ENCODE assay signal across 8 mouse cellular contexts in genomic region chr13:81711546-81712371, GRCm38 (mm10). TPM values are rescaled to one million over a fixed set of nuclear protein-coding genes. Genes with fewer than 3 reads are reported as not detected.
DNase-seq lines count a peak whose midpoint lies in the region; ATAC-seq lines count a peak whose summit lies in the region.

No protein-coding gene starts in this region.

- no peaks in the 10 kb centered on the region for H3K9me3 ChIP-seq in lung, embryonic 15.5 days
- H3K9me3 ChIP-seq in hindbrain, embryonic 11.5 days (ENCODE audit: control insufficient read depth, low read length), result no peaks in the 10 kb centered on the region
- H3K9me3 ChIP-seq in limb, embryonic 12.5 days, result no peaks in the 10 kb centered on the region
- no peaks in the 10 kb centered on the region for H3K9me3 ChIP-seq in neural tube, embryonic 13.5 days

- peaks cover 13% of the 10 kb centered on the region for H3K4me1 ChIP-seq in lung, embryonic 15.5 days
- H3K4me1 ChIP-seq in hindbrain, embryonic 11.5 days (replicated peaks; ENCODE audit: control insufficient read depth, insufficient read depth, low read length), result 0 out of 2 replicates have a peak, but pooled peaks cover 2% of the 10 kb centered on the region
- H3K4me1 ChIP-seq in limb, embryonic 12.5 days (replicated peaks), result peaks cover 5% of the 10 kb centered on the region
- H3K4me1 ChIP-seq in neural tube, embryonic 13.5 days (replicated peaks), result peaks cover 22% of the 10 kb centered on the region

- H3K27ac ChIP-seq in lung, embryonic 15.5 days, result peak overlapping the region; percentile 94
- peak overlapping the region; percentile 73 for H3K27ac ChIP-seq in hindbrain, embryonic 11.5 days (ENCODE audit: low read depth, low read length)
- peak overlapping the region; percentile 90 for H3K27ac ChIP-seq in limb, embryonic 12.5 days
- peak overlapping the region; percentile 92 for H3K27ac ChIP-seq in neural tube, embryonic 13.5 days (replicated peaks)

- H3K27me3 ChIP-seq in lung, embryonic 15.5 days, result no peaks in the 10 kb centered on the region
- H3K27me3 ChIP-seq in hindbrain, embryonic 11.5 days (ENCODE audit: control insufficient read depth, insufficient read depth, low read length), result no peaks in the 10 kb centered on the region
- H3K27me3 ChIP-seq in limb, embryonic 12.5 days, result no peaks in the 10 kb centered on the region
- H3K27me3 ChIP-seq in neural tube, embryonic 13.5 days, result no peaks in the 10 kb centered on the region

- peak; percentile 19 for ATAC-seq in lung, embryonic 15.5 days (ENCODE audit: borderline replicate concordance, extremely low read depth, low FRiP score, low TSS enrichment)
- ATAC-seq in erythroid progenitor cell, adult 5-6 weeks (replicated peaks; ENCODE audit: low FRiP score, poor library complexity, severe bottlenecking), result peak; percentile 43
- peak; percentile 73 for ATAC-seq in hindbrain, embryonic 11.5 days (ENCODE audit: low FRiP score)
- peak; percentile 52 for ATAC-seq in limb, embryonic 12.5 days (ENCODE audit: insufficient number of reproducible peaks, insufficient read depth, low FRiP score, low TSS enrichment, low read depth)
- ATAC-seq in neural tube, embryonic 13.5 days (ENCODE audit: low read depth), result peak; percentile 66

- H3K9ac ChIP-seq in lung, embryonic 15.5 days, result peak overlapping the region; percentile 66
- H3K9ac ChIP-seq in hindbrain, embryonic 11.5 days (ENCODE audit: low read depth, low read length), result peak overlapping the region; percentile 61
- peak overlapping the region; percentile 72 for H3K9ac ChIP-seq in limb, embryonic 12.5 days (replicated peaks)
- H3K9ac ChIP-seq in neural tube, embryonic 13.5 days, result peak overlapping the region; percentile 81

- peak overlapping the region; percentile 97 for H3K4me3 ChIP-seq in lung, embryonic 15.5 days
- peak overlapping the region; percentile 83 for H3K4me3 ChIP-seq in hindbrain, embryonic 11.5 days (ENCODE audit: low read depth, low read length)
- peak overlapping the region; percentile 73 for H3K4me3 ChIP-seq in limb, embryonic 12.5 days (replicated peaks)
- H3K4me3 ChIP-seq in neural tube, embryonic 13.5 days, result peak overlapping the region; percentile 82

- 1% methylated on average over 42 of the region's 42 CpGs for WGBS in lung, embryonic 15.5 days
- WGBS in hindbrain, embryonic 11.5 days, result under 1% methylated on average over 42 of the region's 42 CpGs
- WGBS in limb, embryonic 12.5 days, result under 1% methylated on average over 42 of the region's 42 CpGs
- 1% methylated on average over 42 of the region's 42 CpGs for WGBS in neural tube, embryonic 13.5 days

- no peak for DNase-seq in lung, postnatal 4 days
- peak; percentile 49 for DNase-seq in ZHBTc4 (ENCODE audit: low read depth, low spot score)
- DNase-seq in hindbrain, embryonic 11.5 days (ENCODE audit: low spot score), result no peak
- DNase-seq in T-cell, adult 2 months (ENCODE audit: low spot score), result no peak

- H3K36me3 ChIP-seq in lung, embryonic 15.5 days, result no peaks in the 10 kb centered on the region
- H3K36me3 ChIP-seq in hindbrain, embryonic 11.5 days (ENCODE audit: control insufficient read depth, insufficient read depth, low read length), result no peaks in the 10 kb centered on the region
- no peaks in the 10 kb centered on the region for H3K36me3 ChIP-seq in limb, embryonic 12.5 days
- no peaks in the 10 kb centered on the region for H3K36me3 ChIP-seq in neural tube, embryonic 13.5 days

- peak overlapping the region; percentile 99 for H3K4me2 ChIP-seq in lung, embryonic 15.5 days
- H3K4me2 ChIP-seq in hindbrain, embryonic 11.5 days (replicated peaks; ENCODE audit: low read depth, low read length), result peak overlapping the region; percentile 93
- H3K4me2 ChIP-seq in limb, embryonic 12.5 days, result peak overlapping the region; percentile 96
- H3K4me2 ChIP-seq in neural tube, embryonic 13.5 days, result peak overlapping the region; percentile 94

RNA-seq across cellular contexts. Expression of gene Mblac2, which starts 0.6 kb away (rescaled TPM):
- polyA plus RNA-seq in lung, embryonic 15.5 days (2015; fragmentation: Nextera tagmentation; extraction: Ambion mirVana), result 4.8 and 6.3 TPM in 2 replicates
- total RNA-seq in erythroid progenitor cell, adult 5-6 weeks (2015; ENCODE audit: low replicate concordance), result 2.1 TPM in 1 of 2 replicates, not detected in the other
- total RNA-seq in erythroid progenitor cell, adult 5-6 weeks (2017; ENCODE audit: low replicate concordance), result not detected in 2 replicates
- 8.7 and 8.8 TPM in 2 replicates for polyA plus RNA-seq in hindbrain, embryonic 11.5 days (2014; fragmentation: Nextera tagmentation; extraction: Ambion mirVana)
- polyA plus RNA-seq in limb, embryonic 12.5 days (2016; fragmentation: Nextera tagmentation; extraction: Ambion mirVana), result 4.7 and 5.2 TPM in 2 replicates
- 34.5 and 34.8 TPM in 2 replicates for polyA plus RNA-seq in neural tube, embryonic 13.5 days (2015; fragmentation: Nextera tagmentation; extraction: Ambion mirVana)

RNA-seq across cellular contexts. Expression of gene Polr3g, which starts 0.9 kb away (rescaled TPM):
- 12.1 and 12.5 TPM in 2 replicates for polyA plus RNA-seq in lung, embryonic 15.5 days (2015; fragmentation: Nextera tagmentation; extraction: Ambion mirVana)
- 3.4 and 10.8 TPM in 2 replicates for total RNA-seq in erythroid progenitor cell, adult 5-6 weeks (2015; ENCODE audit: low replicate concordance)
- 1.4 and 1.9 TPM in 2 replicates for total RNA-seq in erythroid progenitor cell, adult 5-6 weeks (2017; ENCODE audit: low replicate concordance)
- polyA plus RNA-seq in hindbrain, embryonic 11.5 days (2014; fragmentation: Nextera tagmentation; extraction: Ambion mirVana), result 10.7 and 12.8 TPM in 2 replicates
- 14.6 and 14.8 TPM in 2 replicates for polyA plus RNA-seq in limb, embryonic 12.5 days (2016; fragmentation: Nextera tagmentation; extraction: Ambion mirVana)
- polyA plus RNA-seq in neural tube, embryonic 13.5 days (2015; fragmentation: Nextera tagmentation; extraction: Ambion mirVana), result 5.9 and 6.7 TPM in 2 replicates

RNA-seq across cellular contexts. Expression of gene Lysmd3, which starts 54.3 kb away (rescaled TPM):
- 23.8 and 27.7 TPM in 2 replicates for polyA plus RNA-seq in lung, embryonic 15.5 days (2015; fragmentation: Nextera tagmentation; extraction: Ambion mirVana)
- 28.1 and 59.9 TPM in 2 replicates for total RNA-seq in erythroid progenitor cell, adult 5-6 weeks (2015; ENCODE audit: low replicate concordance)
- total RNA-seq in erythroid progenitor cell, adult 5-6 weeks (2017; ENCODE audit: low replicate concordance), result 42.2 and 44.3 TPM in 2 replicates
- 33.5 and 33.6 TPM in 2 replicates for polyA plus RNA-seq in hindbrain, embryonic 11.5 days (2014; fragmentation: Nextera tagmentation; extraction: Ambion mirVana)
- polyA plus RNA-seq in limb, embryonic 12.5 days (2016; fragmentation: Nextera tagmentation; extraction: Ambion mirVana), result 24.5 and 26.8 TPM in 2 replicates
- polyA plus RNA-seq in neural tube, embryonic 13.5 days (2015; fragmentation: Nextera tagmentation; extraction: Ambion mirVana), result 18.6 and 22.2 TPM in 2 replicates

Comparison
In these comparisons a context has a peak if more than half of its experiments do, and no peak if none do; other contexts are left out.
1. ATAC-seq: peak in every context shown above with its lines; median percentile 73 in hindbrain, embryonic 11.5 days; 66 in neural tube, embryonic 13.5 days; 52 in limb, embryonic 12.5 days; 43 in erythroid progenitor cell, adult 5-6 weeks; 19 in lung, embryonic 15.5 days.